Mouse (Mus musculus) cortical plate, adult 2 months (tissue): ENCODE measurements around the gene Ankra2.

Source experiments
- CTCF ChIP-seq: fragments of 200-500 bp; IDR thresholded peaks from 2 replicates; pipeline ENCODE4 v1.5.1; 2011; ENCODE audit warnings: mild to moderate bottlenecking, control low read depth, low read length; ENCODE audit not compliant: insufficient read depth; ENCODE audit errors: extremely low read depth
- POLR2A ChIP-seq: fragments of 200-500 bp; IDR thresholded peaks from 2 replicates; pipeline ENCODE4 v1.6.1; 2011; ENCODE audit warnings: mild to moderate bottlenecking, low read length, control low read depth; ENCODE audit not compliant: insufficient read depth; ENCODE audit errors: extremely low read depth

- no peak for TF ChIP-seq POLR2A
- TF ChIP-seq CTCF: no peak
These were observed 54.4 kb downstream of the Ankra2 start for GRCm38 (mm10) chr13:98317246-98317677.
